18 mouse cellular contexts compared by ENCODE assay signal in genomic region chr13:110769210-110769609, GRCm38 (mm10).
"Had no signal": no experiment of that assay in that cellular context is flagged by ENCODE, and none has a peak within 500 bp of the region (broad histone marks: within the 10 kb centered on the region; RNA-seq: fewer than 3 reads in every experiment).

No protein-coding gene starts in this region.

- H3K4me1 ChIP-seq: kidney, embryonic 15.5 days; liver, embryonic 13.5 days had no signal

- H3K9me3 ChIP-seq: kidney, embryonic 15.5 days; liver, embryonic 13.5 days had no signal

- H3K27me3 ChIP-seq: kidney, embryonic 15.5 days; liver, embryonic 13.5 days had no signal

- H3K27ac ChIP-seq: kidney, embryonic 15.5 days; liver, embryonic 13.5 days; stomach, postnatal 0 days had no signal

- H3K9ac ChIP-seq: kidney, embryonic 15.5 days; liver, embryonic 13.5 days; lung, embryonic 14.5 days had no signal

- H3K4me2 ChIP-seq: kidney, embryonic 15.5 days; liver, embryonic 13.5 days; lung, embryonic 14.5 days; midbrain, embryonic 11.5 days had no signal

- DNase-seq: kidney, adult 2 months; kidney, postnatal 10 days; kidney, postnatal 36 days; liver; liver, embryonic 13.5 days; lung, embryonic 14.5 days; lung, postnatal 10 days; lung, postnatal 4 days; midbrain, embryonic 14.5 days; right cerebral cortex, adult 18-20 months; right cerebral cortex, postnatal 14 days; right cerebral cortex, postnatal 4 days; thymus, adult 2 months; thymus, postnatal 14 days; thymus, postnatal 4 days had no signal

- H3K4me3 ChIP-seq: kidney, embryonic 15.5 days; liver, embryonic 13.5 days had no signal

- H3K36me3 ChIP-seq: kidney, embryonic 15.5 days; liver, embryonic 13.5 days had no signal
